Mouse (Mus musculus) adrenal gland, adult 8-10 months (tissue): ENCODE measurements at regions not wholly inside any gene's neighbourhood (a gene's known extent, or its start where the extent isn't known, plus 50 kb on each side); places are given as distances from the start of the nearest gene placed in this dataset.

Experiments used
- DNase-seq: peaks from one replicate; pipeline ENCODE4 v3.0.0; 2022

GRCm38 (mm10) chr10:116649287-116649686 lies 68.0 kb upstream of the Cnot2 start:
- no peak for DNase-seq

GRCm38 (mm10) chr10:116646035-116646434 lies 64.7 kb upstream of the Cnot2 start:
- DNase-seq: no peak

GRCm38 (mm10) chr10:116645631-116646030 lies 64.3 kb upstream of the Cnot2 start:
- DNase-seq: no peak

- DNase-seq: no peak
These were observed 63.8 kb upstream of the Cnot2 start for GRCm38 (mm10) chr10:116645108-116645507.
